Mouse (Mus musculus) G1E (cell line): ENCODE results near the gene Siah3.

ENCODE experiments used
- CTCF ChIP-seq: IDR thresholded peaks from 2 replicates; pipeline ENCODE4 v1.5.1; 2012; ENCODE audit warnings: low read depth, low read length, inconsistent platforms, mixed read lengths
- GATA1 ChIP-seq: IDR thresholded peaks from 2 replicates; pipeline ENCODE4 v1.6.1; 2012; ENCODE audit warnings: borderline replicate concordance, low read length, inconsistent platforms, mixed read lengths
- TAL1 ChIP-seq: conservative IDR thresholded peaks from 2 replicates; pipeline ENCODE4 v1.6.1; 2012; ENCODE audit warnings: low read depth, low read length, inconsistent platforms, mixed read lengths

DNA sequence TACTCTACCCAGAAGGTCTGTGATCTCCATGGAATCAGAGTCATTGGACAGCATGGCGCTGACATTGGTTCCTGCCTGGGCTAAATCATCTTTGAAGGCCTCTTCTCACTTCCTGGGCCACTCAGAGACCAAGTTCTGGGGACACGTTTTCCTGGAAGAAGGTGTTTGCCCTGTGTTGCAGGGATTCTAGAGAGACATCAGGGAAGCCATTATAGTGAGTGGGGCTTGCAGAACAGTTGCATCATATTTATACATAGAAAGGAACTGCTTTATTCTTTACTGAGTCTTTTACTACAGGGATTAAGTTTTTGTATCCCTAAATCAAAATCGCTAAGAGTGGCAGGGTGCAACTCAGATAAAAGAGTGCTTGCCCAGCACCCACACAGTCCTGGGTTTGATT, 37.1 kb upstream of the Siah3 start:
- TF ChIP-seq CTCF = no peak
- no peak for TF ChIP-seq TAL1
- TF ChIP-seq GATA1 = no peak
